Mouse (Mus musculus) hindbrain, postnatal 0 days (tissue): ENCODE measurements around the gene Retreg1. TPM values are rescaled to one million over a fixed set of nuclear protein-coding genes. Genes with fewer than 3 reads are reported as not detected.

ENCODE experiments used
- ATAC-seq: fragments of 200-750 bp; cut with Nextera tagmentation; 2 replicates; pipeline ENCODE4 v1.8.0; 2017; ENCODE audit warnings: mild to moderate bottlenecking, moderate TSS enrichment, moderate library complexity
- DNase-seq: peaks from one replicate; pipeline ENCODE4 v3.0.0-alpha.2; 2015; ENCODE audit warnings: low spot score
- H3K27ac ChIP-seq: fragments of 300-500 bp; sonication (generic); 2 replicates; pipeline ENCODE4 v1.5.1; 2014; ENCODE audit warnings: mild to moderate bottlenecking
- H3K27me3 ChIP-seq: fragments of 300-500 bp; sonication (generic); 2 replicates; pipeline ENCODE4 v1.6.1; 2014; ENCODE audit warnings: low read length, mixed read lengths; ENCODE audit not compliant: insufficient read depth
- H3K36me3 ChIP-seq: fragments of 300-500 bp; sonication (generic); 2 replicates; pipeline ENCODE4 v1.6.1; 2014; ENCODE audit warnings: low read length, mixed read lengths; ENCODE audit not compliant: insufficient read depth
- H3K4me1 ChIP-seq: fragments of 300-500 bp; sonication (generic); 2 replicates; pipeline ENCODE4 v1.6.1; 2014; ENCODE audit warnings: antibody characterized with exemption, low read length, mixed read lengths; ENCODE audit not compliant: insufficient read depth
- H3K4me2 ChIP-seq: fragments of 300-500 bp; sonication (generic); 2 replicates; pipeline ENCODE4 v1.6.1; 2014; ENCODE audit warnings: low read depth, mild to moderate bottlenecking, low read length, moderate library complexity, mixed read lengths
- H3K4me3 ChIP-seq: fragments of 300-500 bp; sonication (generic); 2 replicates; pipeline ENCODE4 v1.5.1; 2014; ENCODE audit warnings: low read length
- H3K9ac ChIP-seq: fragments of 300-500 bp; sonication (generic); replicated peaks from 2 replicates; pipeline ENCODE4 v1.6.1; 2014; ENCODE audit warnings: mild to moderate bottlenecking, low read length, moderate library complexity, mixed read lengths
- H3K9me3 ChIP-seq: fragments of 300-500 bp; sonication (generic); 2 replicates; pipeline ENCODE4 v1.6.1; 2016; ENCODE audit warnings: low read length, mixed read lengths
- CTCF ChIP-seq: IDR thresholded peaks from 2 replicates; pipeline ENCODE4 v1.5.1; 2016; ENCODE audit warnings: antibody characterized with exemption, control low read depth, low read depth
- WGBS: fragments of 180-500 bp; shearing (Covaris S2); extraction: QIAGEN DNeasy Blood & Tissue Kit; methylation state at CpG from one replicate; pipeline ENCODE4 v1.1.7; 2014; 5-methylcytosine and 5-hydroxymethylcytosine counted together
- polyA plus RNA-seq: library from polyadenylated mRNA; unstranded; fragments of >200 nt; fragmentation: Nextera tagmentation; extraction: Ambion mirVana; gene quantifications from 2 replicates; pipeline ENCODE4 v1.2.1, GENCODE M21; 2015
- total RNA-seq: library from RNA; depleted of rRNA; stranded (reverse); fragments of >200 nt; gene quantifications from 2 replicates; pipeline ENCODE4 v1.2.3, GENCODE M21; 2014

Gene Retreg1
- total and polyA plus RNA-seq, 2 experiments from 2014 or later, result 21.0 to 31.7 TPM

GRCm38 (mm10) chr15:25802194-25802593 lies 40.8 kb upstream of the Retreg1 start:
- no peak overlapping the region for H3K9ac ChIP-seq
- TF ChIP-seq CTCF, result no peak
- peaks cover 56% of the 10 kb centered on the region for H3K36me3 ChIP-seq

GRCm38 (mm10) chr15:25803111-25803510 lies 39.9 kb upstream of the Retreg1 start:
- 87% methylated on average over 15 of the region's 15 CpGs for WGBS
- TF ChIP-seq CTCF, result no peak
- ATAC-seq, result no peak

More at GRCm38 (mm10) chr15:25802194-25802593, 40.8 kb upstream of the Retreg1 start:
- DNase-seq (no peak), ATAC-seq (no peak)
- H3K9me3 ChIP-seq, result no peaks in the 10 kb centered on the region
- H3K27me3 ChIP-seq, result no peaks in the 10 kb centered on the region
- H3K4me3 ChIP-seq, result no peak overlapping the region
- 67% methylated on average over 8 of the region's 8 CpGs for WGBS
- H3K27ac ChIP-seq, result no peak overlapping the region
- H3K4me1 ChIP-seq, result no peaks in the 10 kb centered on the region
- no peak overlapping the region for H3K4me2 ChIP-seq

GRCm38 (mm10) chr15:25805336-25806110 lies 37.5 kb upstream of the Retreg1 start:
- no peak overlapping the region for H3K9ac ChIP-seq
- peaks cover 72% of the 10 kb centered on the region for H3K36me3 ChIP-seq
- H3K4me2 ChIP-seq, result no peak overlapping the region
- no peak overlapping the region for H3K27ac ChIP-seq
- TF ChIP-seq CTCF, result peak; percentile 91
- ATAC-seq (peak; percentile 67), DNase-seq (peak; percentile 79)
- no peaks in the 10 kb centered on the region for H3K9me3 ChIP-seq
- no peak overlapping the region for H3K4me3 ChIP-seq
- H3K4me1 ChIP-seq, result no peaks in the 10 kb centered on the region
- H3K27me3 ChIP-seq, result no peaks in the 10 kb centered on the region
- 80% methylated on average over 21 of the region's 21 CpGs for whole genome bisulfite sequencing

More at GRCm38 (mm10) chr15:25803111-25803510, 39.9 kb upstream of the Retreg1 start:
- Histone ChIP-seq H3K9ac (no peak overlapping the region), H3K36me3 (peaks cover 55% of the 10 kb centered on the region), H3K9me3 (no peaks in the 10 kb centered on the region), H3K4me1 (no peaks in the 10 kb centered on the region), H3K4me3 (no peak overlapping the region), H3K4me2 (no peak overlapping the region), H3K27ac (no peak overlapping the region), H3K27me3 (no peaks in the 10 kb centered on the region)
- no peak for DNase-seq

GRCm38 (mm10) chr15:25806363-25806762 lies 36.6 kb upstream of the Retreg1 start:
- H3K4me1 ChIP-seq, result no peaks in the 10 kb centered on the region
- no peaks in the 10 kb centered on the region for H3K27me3 ChIP-seq
- H3K4me3 ChIP-seq, result no peak overlapping the region
- H3K4me2 ChIP-seq, result no peak overlapping the region
- DNase-seq, result no peak
- ATAC-seq, result no peak
- no peaks in the 10 kb centered on the region for H3K9me3 ChIP-seq
- no peak overlapping the region for H3K27ac ChIP-seq
- no peak for TF ChIP-seq CTCF
- WGBS, result 92% methylated on average over 17 of the region's 17 CpGs
- no peak overlapping the region for H3K9ac ChIP-seq
- H3K36me3 ChIP-seq, result peaks cover 75% of the 10 kb centered on the region

GRCm38 (mm10) chr15:25806878-25807277 lies 36.1 kb upstream of the Retreg1 start:
- no peak overlapping the region for H3K4me3 ChIP-seq
- 89% methylated on average over 9 of the region's 9 CpGs for WGBS
- H3K9ac ChIP-seq, result no peak overlapping the region
- peaks cover 76% of the 10 kb centered on the region for H3K36me3 ChIP-seq
- no peak overlapping the region for H3K4me2 ChIP-seq
- DNase-seq, result no peak
- no peaks in the 10 kb centered on the region for H3K9me3 ChIP-seq
- H3K27ac ChIP-seq, result no peak overlapping the region
- ATAC-seq, result no peak
- no peaks in the 10 kb centered on the region for H3K4me1 ChIP-seq
- TF ChIP-seq CTCF, result no peak
- H3K27me3 ChIP-seq, result no peaks in the 10 kb centered on the region

GRCm38 (mm10) chr15:25808677-25809460 lies 34.1 kb upstream of the Retreg1 start:
- DNase-seq, result no peak
- H3K4me1 ChIP-seq, result no peaks in the 10 kb centered on the region
- no peak overlapping the region for H3K9ac ChIP-seq
- H3K36me3 ChIP-seq, result peaks cover 60% of the 10 kb centered on the region
- no peak overlapping the region for H3K27ac ChIP-seq
- H3K27me3 ChIP-seq, result no peaks in the 10 kb centered on the region
- ATAC-seq, result no peak
- H3K4me3 ChIP-seq, result no peak overlapping the region
- H3K4me2 ChIP-seq, result no peak overlapping the region
- no peaks in the 10 kb centered on the region for H3K9me3 ChIP-seq
- 86% methylated on average over 20 of the region's 20 CpGs for WGBS
- TF ChIP-seq CTCF, result no peak
